Mouse (Mus musculus) heart, adult 2 months (tissue): Measurements from ENCODE around the gene Acadsb. TPM values are rescaled to one million over a fixed set of nuclear protein-coding genes. Genes with fewer than 3 reads are reported as not detected.
A peak's percentile ranks its signal among the peaks of the same experiment; 100 is the strongest.

Experiments used
- DNase-seq, 2 experiments: peaks; one replicate each; pipeline ENCODE4 v3.0.0; 2021
- H3K27ac ChIP-seq: fragments of 200-600 bp; 2 replicates; pipeline ENCODE4 v1.8.1; 2022
- H3K27me3 ChIP-seq: fragments of 200-500 bp; 2 replicates; pipeline ENCODE4 v1.6.1; 2012; ENCODE audit warnings: mild to moderate bottlenecking, low read length, inconsistent platforms, mixed read lengths; ENCODE audit not compliant: control insufficient read depth, insufficient read depth
- H3K36me3 ChIP-seq: fragments of 200-500 bp; 2 replicates; pipeline ENCODE4 v1.6.1; 2012; ENCODE audit warnings: low read length, inconsistent platforms; ENCODE audit not compliant: control insufficient read depth, insufficient read depth
- H3K4me1 ChIP-seq: fragments of 200-500 bp; 2 replicates; pipeline ENCODE4 v1.6.1; 2011; ENCODE audit warnings: low read length; ENCODE audit not compliant: control insufficient read depth, insufficient read depth
- H3K4me3 ChIP-seq: fragments of 200-600 bp; 2 replicates; pipeline ENCODE4 v1.8.1; 2022
- H3K79me2 ChIP-seq: fragments of 200-500 bp; replicated peaks from 2 replicates; pipeline ENCODE4 v1.6.1; 2012; ENCODE audit warnings: mild to moderate bottlenecking, inconsistent platforms, low read length, moderate library complexity, mixed read lengths; ENCODE audit not compliant: control insufficient read depth, insufficient read depth
- H3K9ac ChIP-seq: fragments of 200-500 bp; 2 replicates; pipeline ENCODE4 v1.6.1; 2012; ENCODE audit warnings: low read depth, mild to moderate bottlenecking, control low read depth, inconsistent platforms, low read length, mixed read lengths
- CTCF ChIP-seq: fragments of 200-600 bp; IDR thresholded peaks from 2 replicates; pipeline ENCODE4 v1.8.1; 2022; ENCODE audit warnings: antibody characterized with exemption, mild to moderate bottlenecking, moderate library complexity
- EP300 ChIP-seq: fragments of 200-500 bp; IDR thresholded peaks from 2 replicates; pipeline ENCODE4 v1.6.1; 2011; ENCODE audit warnings: low read depth, low read length, control low read depth; ENCODE audit not compliant: insufficient read depth
- POLR2A ChIP-seq: fragments of 200-500 bp; IDR thresholded peaks from 2 replicates; pipeline ENCODE4 v1.6.1; 2011; ENCODE audit warnings: mild to moderate bottlenecking, low read depth, low read length, control low read depth; ENCODE audit not compliant: insufficient read depth
- WGBS: fragments of 180-500 bp; shearing (Covaris S2); methylation state at CpG from one replicate; pipeline ENCODE4 v1.1.7; 2018; 5-methylcytosine and 5-hydroxymethylcytosine counted together
- intact Hi-C: fragments of 180-260 bp; cut with DNase I; formaldehyde crosslinking; loops from one replicate; pipeline ENCODE4 v1.15.1; 2025
- long read RNA-seq: library from polyadenylated mRNA; stranded (forward); transcript quantifications from one replicate; pipeline ENCODE4 v2.0.0, GENCODE M21; 2021
- polyA plus RNA-seq: library from polyadenylated mRNA; depleted of rRNA; stranded (reverse); fragments of >200 nt; gene quantifications from 2 replicates; pipeline ENCODE4 v1.2.3, GENCODE M21; 2012; rRNA removed
- total RNA-seq, 2 experiments: library from RNA; stranded (reverse); gene quantifications; 2 replicates each; pipeline ENCODE4 v1.2.3; 2021

Acadsb gene
- total RNA-seq (100 to 1,000 TPM; 233 to 264 TPM), polyA plus RNA-seq (22.7 and 67.6 TPM in 2 replicates)
- long read RNA-seq, full-length matches to known transcripts = 77 of 84 reads
- long read RNA-seq, partial matches to known transcripts = 4 of 84 reads
- long read RNA-seq, other reads (novel, unspliced or antisense) = 3 of 84 reads

GRCm38 (mm10) chr7:131410416-131411058, at the start of gene Acadsb, which contains the start of gene Ikzf5:
TSS of gene Acadsb (plus strand) at chr7:131410601.
TSS of gene Ikzf5 (minus strand) at chr7:131410521.
- DNase-seq = peak; percentile 99 to 100
- intact Hi-C loops = loop anchor here (1.0 to 5.0 kb wide), 3 partner anchors 48 to 152 kb away; partner anchors contain the start of genes 2310057M21Rik, Bub3 and Hmx3
- under 1% methylated on average over 42 of the region's 42 CpGs for WGBS
- H3K27ac ChIP-seq = peak within 1 kb of the TSS; percentile 90
- peaks cover 7% of the 10 kb centered on the region for H3K79me2 ChIP-seq
- H3K9ac ChIP-seq = peak within 1 kb of the TSS; percentile 81
- H3K4me1 ChIP-seq = peaks cover 4% of the 10 kb centered on the region
- peaks cover 6% of the 10 kb centered on the region for H3K36me3 ChIP-seq
- H3K27me3 ChIP-seq = no peaks in the 10 kb centered on the region
- TF ChIP-seq POLR2A (peak; percentile 77), EP300 (no peak; the same call in none of the 2 replicates)
- peak within 1 kb of the TSS; percentile 95 for H3K4me3 ChIP-seq

- no peak for DNase-seq
- TF ChIP-seq EP300 = no peak
- TF ChIP-seq CTCF = no peak
- TF ChIP-seq POLR2A = no peak
- peak overlapping the region; percentile 90 for H3K9ac ChIP-seq
- H3K4me3 ChIP-seq = peak overlapping the region; percentile 68
- H3K27me3 ChIP-seq = no peaks in the 10 kb centered on the region
- peak overlapping the region; percentile 94 for H3K27ac ChIP-seq
- no peaks in the 10 kb centered on the region for H3K79me2 ChIP-seq
- WGBS = under 1% methylated on average over 35 of the region's 35 CpGs
- intact Hi-C loops = loop anchor here (1.0 to 2.0 kb wide), 2 partner anchors 48 to 199 kb away; partner anchors contain the start of genes Acadsb, Bub3 and Ikzf5
- no peaks in the 10 kb centered on the region for H3K4me1 ChIP-seq
- peaks cover 5% of the 10 kb centered on the region for H3K36me3 ChIP-seq
Observed at GRCm38 (mm10) chr7:131362269-131362614, 48.2 kb upstream of the Acadsb start.

GRCm38 (mm10) chr7:131362615-131363300, 47.6 kb upstream of the Acadsb start, which contains the start of gene 2310057M21Rik:
TSS of gene 2310057M21Rik (minus strand) at chr7:131362759.
- Histone ChIP-seq H3K27ac (peak within 1 kb of the TSS; percentile 94), H3K79me2 (no peaks in the 10 kb centered on the region), H3K4me3 (peak within 1 kb of the TSS; percentile 68), H3K9ac (peak within 1 kb of the TSS; percentile 90), H3K36me3 (peaks cover 5% of the 10 kb centered on the region), H3K4me1 (no peaks in the 10 kb centered on the region), H3K27me3 (no peaks in the 10 kb centered on the region)
- DNase-seq = peak; percentile 90 to 95
- WGBS = under 1% methylated on average over 55 of the region's 55 CpGs
- intact Hi-C loops = loop anchor here (1.0 to 2.0 kb wide), 2 partner anchors 48 to 198 kb away; partner anchors contain the start of genes Acadsb, Bub3 and Ikzf5
- TF ChIP-seq POLR2A (peak; percentile 66), CTCF (no peak)

- DNase-seq = no peak
- Histone ChIP-seq H3K4me3 (no peak overlapping the region), H3K79me2 (no peaks in the 10 kb centered on the region), H3K9ac (no peak overlapping the region), H3K4me1 (no peaks in the 10 kb centered on the region), H3K27me3 (no peaks in the 10 kb centered on the region), H3K27ac (no peak overlapping the region), H3K36me3 (peaks cover 5% of the 10 kb centered on the region)
- WGBS = 88% methylated on average over 8 of the region's 8 CpGs
- TF ChIP-seq POLR2A = no peak
- TF ChIP-seq CTCF = no peak
- TF ChIP-seq EP300 = no peak
- intact Hi-C loops = no loop called here
Observed at GRCm38 (mm10) chr7:131364131-131364530, 46.3 kb upstream of the Acadsb start.

- Histone ChIP-seq H3K27me3 (no peaks in the 10 kb centered on the region), H3K27ac (peak within 1 kb of the TSS; percentile 96), H3K4me3 (peak within 1 kb of the TSS; percentile 63), H3K36me3 (peaks cover 4% of the 10 kb centered on the region), H3K79me2 (no peaks in the 10 kb centered on the region), H3K9ac (peak within 1 kb of the TSS; percentile 91), H3K4me1 (peaks cover 5% of the 10 kb centered on the region)
- intact Hi-C loops = loop anchor here (5.0 kb wide), 1 partner anchor 511 kb away; no protein-coding TSS in a partner anchor
- peak; percentile 93 to 95 for DNase-seq
- TF ChIP-seq EP300 (0 out of 2 replicates have a peak, but pooled peaks have one; percentile 27), POLR2A (peak; percentile 93), CTCF (peak; percentile 99)
- 4% methylated on average over 47 of the region's 47 CpGs for WGBS
Observed at GRCm38 (mm10) chr7:131370648-131371469, 39.5 kb upstream of the Acadsb start, which contains the start of gene Pstk. TSS of gene Pstk (plus strand) at chr7:131371141.
